Mouse (Mus musculus) adrenal gland, adult 10 weeks (tissue): ENCODE results near the gene Ralgapa2. TPM values are rescaled to one million over a fixed set of nuclear protein-coding genes. Genes with fewer than 3 reads are reported as not detected.

Source experiments
- polyA plus RNA-seq: library from polyadenylated mRNA; stranded (reverse); fragments of 350-450 nt; fragmentation: Illumina TruSeq; extraction: RNeasy Lipid Tissue Mini Kit (QIAGEN cat#74804); gene quantifications from one replicate; pipeline ENCODE4 v1.2.3, GENCODE M21; 2014; ENCODE audit warnings: low read depth, low replicate concordance

Ralgapa2 gene
- 14.3 TPM for polyA plus RNA-seq

GRCm38 (mm10) chr2:146511911-146512580 lies at the start of gene Ralgapa2:
TSS of gene Ralgapa2 (minus strand) at chr2:146512344.

GRCm38 (mm10) chr2:146221076-146221928 lies 290.8 kb downstream of the Ralgapa2 start, which contains the start of gene Insm1:
TSS of gene Insm1 (plus strand) at chr2:146221921.

